Mouse (Mus musculus): ENCODE results near the gene Slc35e3. TPM values are rescaled to one million over a fixed set of nuclear protein-coding genes. Genes with fewer than 3 reads are reported as not detected.

The Slc35e3 gene
- polyA plus RNA-seq, 1 experiment from 2014 or later = 6.7 TPM

DNA sequence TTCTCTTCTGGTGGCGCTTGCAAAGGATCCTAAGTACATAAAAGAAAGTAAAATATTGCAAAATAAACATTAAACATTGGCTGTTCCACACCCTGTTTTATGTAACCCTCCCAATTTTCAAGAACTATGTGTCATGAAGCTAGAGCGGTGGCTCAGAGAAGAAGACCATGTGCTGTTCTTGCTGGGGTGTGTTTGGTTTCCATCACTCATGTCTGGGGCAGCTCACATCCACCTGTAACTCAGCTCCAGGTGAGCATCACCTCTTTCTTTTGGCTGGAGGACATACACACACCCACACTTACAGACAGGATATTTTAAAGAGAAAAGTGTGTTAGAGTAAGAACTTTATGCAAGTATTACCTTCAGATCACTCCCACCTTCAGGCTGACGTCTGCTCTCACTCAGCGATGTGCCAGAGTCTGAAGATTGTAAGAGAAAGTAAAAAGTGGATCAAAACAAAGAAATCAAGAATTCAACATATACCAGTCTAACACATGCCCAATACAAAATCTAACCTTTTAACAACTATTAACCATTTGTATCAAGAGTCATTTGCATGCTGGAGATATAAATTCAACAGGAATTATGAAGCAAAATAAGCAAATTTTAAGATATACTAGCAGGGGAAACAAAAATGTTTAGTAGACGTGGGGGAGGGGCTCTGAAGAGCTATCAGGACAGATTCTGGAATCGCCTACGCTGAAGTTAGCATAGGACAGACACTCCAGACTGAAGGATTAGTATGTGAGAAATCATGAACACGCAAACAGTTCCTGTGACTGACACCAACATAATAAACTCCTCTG is 49.9 kb downstream of the Slc35e3 start:
- H3K9ac ChIP-seq (ENCODE audit: low read length) = no peak overlapping the region
- H3K4me3 ChIP-seq (ENCODE audit: low read length) = no peak overlapping the region
- H3K27ac ChIP-seq (ENCODE audit: low read length) = no peak overlapping the region
- no peak overlapping the region for H3K4me2 ChIP-seq (ENCODE audit: low read depth, low read length)
- no peaks in the 10 kb centered on the region for H3K27me3 ChIP-seq (ENCODE audit: control insufficient read depth, insufficient read depth, low read length)
- H3K4me1 ChIP-seq (ENCODE audit: control insufficient read depth, insufficient read depth, low read length) = no peaks in the 10 kb centered on the region
- peaks cover 78% of the 10 kb centered on the region for H3K36me3 ChIP-seq (ENCODE audit: control insufficient read depth, insufficient read depth)
- WGBS = 87% methylated on average over 8 of the region's 8 CpGs
- H3K9me3 ChIP-seq (replicated peaks; ENCODE audit: control insufficient read depth, low read length) = no peaks in the 10 kb centered on the region
- no peak for ATAC-seq (replicated peaks; ENCODE audit: extremely low read depth, insufficient read depth, low FRiP score)

DNA sequence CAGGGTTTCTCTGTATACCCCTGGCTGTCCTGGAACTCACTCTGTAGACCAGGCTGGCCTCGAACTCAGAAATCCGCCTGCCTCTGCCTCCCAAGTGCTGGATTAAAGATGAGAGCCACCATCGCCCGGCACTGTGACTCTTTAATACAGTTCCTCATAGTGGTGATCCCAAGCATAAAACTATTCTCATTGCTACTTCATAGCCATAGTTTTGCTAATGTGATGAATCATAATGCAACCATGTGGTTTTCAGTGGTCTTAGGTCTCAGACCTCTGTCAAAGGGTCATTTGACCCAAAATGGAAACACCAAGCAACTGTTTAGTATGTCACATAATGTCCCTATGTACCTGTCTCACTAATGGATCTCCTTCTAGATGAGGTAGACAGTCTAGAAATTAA is 50.6 kb downstream of the Slc35e3 start:
- no peaks in the 10 kb centered on the region for H3K27me3 ChIP-seq (ENCODE audit: control insufficient read depth, insufficient read depth, low read length)
- H3K36me3 ChIP-seq (ENCODE audit: control insufficient read depth, insufficient read depth) = peaks cover 82% of the 10 kb centered on the region
- H3K9ac ChIP-seq (ENCODE audit: low read length) = no peak overlapping the region
- H3K4me1 ChIP-seq (ENCODE audit: control insufficient read depth, insufficient read depth, low read length) = no peaks in the 10 kb centered on the region
- no peak overlapping the region for H3K4me2 ChIP-seq (ENCODE audit: low read depth, low read length)
- WGBS = 93% methylated on average over 4 of the region's 4 CpGs
- ATAC-seq (replicated peaks; ENCODE audit: extremely low read depth, insufficient read depth, low FRiP score) = no peak
- H3K9me3 ChIP-seq (replicated peaks; ENCODE audit: control insufficient read depth, low read length) = no peaks in the 10 kb centered on the region
- H3K4me3 ChIP-seq (ENCODE audit: low read length) = no peak overlapping the region
- H3K27ac ChIP-seq (ENCODE audit: low read length) = no peak overlapping the region

DNA sequence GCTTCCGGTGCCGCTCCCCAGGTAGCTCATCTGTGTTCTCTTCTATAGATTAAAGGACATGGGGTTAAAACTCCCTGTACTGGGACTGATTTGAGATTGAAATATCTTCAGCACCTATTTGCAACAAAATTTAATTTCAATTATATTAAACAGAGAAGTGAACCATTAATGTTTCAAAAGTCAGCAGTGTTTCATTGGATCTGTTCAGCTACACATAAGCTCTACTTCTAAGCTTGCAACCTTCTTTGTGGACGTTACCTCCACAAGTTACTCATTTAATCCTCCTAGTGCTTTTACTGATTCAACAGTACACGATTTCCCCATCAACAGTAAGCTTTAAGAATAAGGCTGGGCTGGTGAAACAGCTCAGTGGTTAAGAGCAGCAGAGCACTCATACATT is 51.1 kb downstream of the Slc35e3 start:
- H3K4me2 ChIP-seq (ENCODE audit: low read depth, low read length) = no peak overlapping the region
- H3K4me3 ChIP-seq (ENCODE audit: low read length) = no peak overlapping the region
- no peaks in the 10 kb centered on the region for H3K27me3 ChIP-seq (ENCODE audit: control insufficient read depth, insufficient read depth, low read length)
- no peaks in the 10 kb centered on the region for H3K4me1 ChIP-seq (ENCODE audit: control insufficient read depth, insufficient read depth, low read length)
- no peak overlapping the region for H3K27ac ChIP-seq (ENCODE audit: low read length)
- H3K9me3 ChIP-seq (replicated peaks; ENCODE audit: control insufficient read depth, low read length) = no peaks in the 10 kb centered on the region
- no peak for ATAC-seq (replicated peaks; ENCODE audit: extremely low read depth, insufficient read depth, low FRiP score)
- H3K36me3 ChIP-seq (ENCODE audit: control insufficient read depth, insufficient read depth) = peaks cover 83% of the 10 kb centered on the region
- WGBS = 93% methylated on average over 4 of the region's 4 CpGs
- no peak overlapping the region for H3K9ac ChIP-seq (ENCODE audit: low read length)

DNA sequence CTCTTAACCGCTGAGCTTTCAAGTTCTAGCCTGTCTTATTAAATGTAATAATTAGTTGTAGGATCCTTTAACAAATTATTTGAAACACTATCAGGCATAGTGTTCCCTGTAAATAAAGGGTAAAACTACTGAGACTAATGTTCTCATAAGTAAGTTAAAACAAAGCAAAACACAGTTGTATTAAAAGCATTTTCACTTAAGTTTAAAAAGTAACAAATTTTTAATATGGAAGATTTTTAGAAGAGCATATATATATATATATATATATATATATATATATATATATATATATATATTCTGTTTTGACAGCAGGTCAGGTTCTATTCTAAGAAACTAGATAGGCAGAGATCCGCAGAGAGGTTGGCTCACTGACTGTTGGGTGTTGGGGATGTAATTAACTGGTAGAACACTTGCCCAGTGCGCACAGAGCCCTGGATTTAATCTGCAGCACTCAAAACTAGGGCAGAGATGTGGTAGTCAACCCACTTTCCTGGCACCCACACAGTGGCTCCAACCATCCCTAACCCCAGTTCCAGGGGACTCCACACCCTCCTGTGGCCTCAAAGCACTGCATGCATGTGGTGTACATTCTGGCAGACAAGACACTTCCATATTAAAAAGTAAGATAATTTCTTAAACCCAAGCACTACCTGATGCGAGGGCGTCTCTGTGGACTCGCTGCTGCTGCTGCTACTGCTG is 51.8 kb downstream of the Slc35e3 start:
- no peaks in the 10 kb centered on the region for H3K4me1 ChIP-seq (ENCODE audit: control insufficient read depth, insufficient read depth, low read length)
- H3K27me3 ChIP-seq (ENCODE audit: control insufficient read depth, insufficient read depth, low read length) = no peaks in the 10 kb centered on the region
- no peak overlapping the region for H3K27ac ChIP-seq (ENCODE audit: low read length)
- H3K4me3 ChIP-seq (ENCODE audit: low read length) = no peak overlapping the region
- H3K4me2 ChIP-seq (ENCODE audit: low read depth, low read length) = no peak overlapping the region
- no peak overlapping the region for H3K9ac ChIP-seq (ENCODE audit: low read length)
- no peak for ATAC-seq (replicated peaks; ENCODE audit: extremely low read depth, insufficient read depth, low FRiP score)
- H3K9me3 ChIP-seq (replicated peaks; ENCODE audit: control insufficient read depth, low read length) = no peaks in the 10 kb centered on the region
- peaks cover 79% of the 10 kb centered on the region for H3K36me3 ChIP-seq (ENCODE audit: control insufficient read depth, insufficient read depth)
- WGBS = 90% methylated on average over 6 of the region's 6 CpGs

DNA sequence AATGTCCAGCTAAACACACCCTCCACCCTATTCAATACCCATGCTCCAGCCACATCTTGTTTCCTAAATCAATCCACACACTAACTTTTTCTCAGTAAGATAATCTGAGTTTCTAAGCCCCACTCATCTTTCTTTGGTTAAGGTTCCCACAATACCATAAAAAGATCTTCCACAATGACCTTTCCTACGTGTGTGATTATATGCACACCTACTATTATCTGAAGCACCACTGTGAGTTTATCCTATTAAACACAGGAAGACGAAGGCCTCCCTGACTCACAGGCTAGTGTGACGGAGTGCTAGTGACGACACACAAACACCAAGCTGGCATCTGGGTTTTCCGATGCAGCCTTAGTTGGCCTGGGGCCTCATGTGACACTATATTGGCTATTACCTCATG is 53.2 kb downstream of the Slc35e3 start:
- peaks cover 77% of the 10 kb centered on the region for H3K36me3 ChIP-seq (ENCODE audit: control insufficient read depth, insufficient read depth)
- H3K9me3 ChIP-seq (replicated peaks; ENCODE audit: control insufficient read depth, low read length) = no peaks in the 10 kb centered on the region
- H3K4me1 ChIP-seq (ENCODE audit: control insufficient read depth, insufficient read depth, low read length) = no peaks in the 10 kb centered on the region
- no peak overlapping the region for H3K9ac ChIP-seq (ENCODE audit: low read length)
- no peak for ATAC-seq (replicated peaks; ENCODE audit: extremely low read depth, insufficient read depth, low FRiP score)
- H3K27ac ChIP-seq (ENCODE audit: low read length) = no peak overlapping the region
- no peak overlapping the region for H3K4me3 ChIP-seq (ENCODE audit: low read length)
- WGBS = 84% methylated on average over 5 of the region's 5 CpGs
- H3K4me2 ChIP-seq (ENCODE audit: low read depth, low read length) = no peak overlapping the region
- H3K27me3 ChIP-seq (ENCODE audit: control insufficient read depth, insufficient read depth, low read length) = no peaks in the 10 kb centered on the region

DNA sequence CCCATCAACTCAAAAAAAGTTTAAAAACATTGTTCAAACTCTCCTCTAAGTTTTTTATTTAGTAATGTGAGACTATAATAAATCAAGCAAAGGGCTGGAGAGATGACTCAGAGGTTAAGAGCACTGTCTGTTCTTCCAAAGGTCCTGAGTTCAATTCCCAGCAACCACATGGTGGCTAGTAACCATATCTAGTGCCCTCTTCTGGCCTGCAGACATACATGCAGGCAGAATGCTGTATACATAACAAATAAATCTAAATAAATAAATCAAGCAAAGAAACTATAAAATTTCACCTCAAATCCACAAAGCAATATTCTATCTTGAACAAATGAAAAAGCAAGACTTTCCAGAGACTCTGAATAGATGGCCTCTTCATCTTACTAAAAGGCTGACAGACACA is 54.0 kb downstream of the Slc35e3 start:
- no peak overlapping the region for H3K27ac ChIP-seq (ENCODE audit: low read length)
- ATAC-seq (replicated peaks; ENCODE audit: extremely low read depth, insufficient read depth, low FRiP score) = no peak
- H3K9ac ChIP-seq (ENCODE audit: low read length) = no peak overlapping the region
- H3K4me3 ChIP-seq (ENCODE audit: low read length) = no peak overlapping the region
- no peaks in the 10 kb centered on the region for H3K27me3 ChIP-seq (ENCODE audit: control insufficient read depth, insufficient read depth, low read length)
- peaks cover 72% of the 10 kb centered on the region for H3K36me3 ChIP-seq (ENCODE audit: control insufficient read depth, insufficient read depth)
- H3K9me3 ChIP-seq (replicated peaks; ENCODE audit: control insufficient read depth, low read length) = no peaks in the 10 kb centered on the region
- H3K4me2 ChIP-seq (ENCODE audit: low read depth, low read length) = no peak overlapping the region
- H3K4me1 ChIP-seq (ENCODE audit: control insufficient read depth, insufficient read depth, low read length) = no peaks in the 10 kb centered on the region

DNA sequence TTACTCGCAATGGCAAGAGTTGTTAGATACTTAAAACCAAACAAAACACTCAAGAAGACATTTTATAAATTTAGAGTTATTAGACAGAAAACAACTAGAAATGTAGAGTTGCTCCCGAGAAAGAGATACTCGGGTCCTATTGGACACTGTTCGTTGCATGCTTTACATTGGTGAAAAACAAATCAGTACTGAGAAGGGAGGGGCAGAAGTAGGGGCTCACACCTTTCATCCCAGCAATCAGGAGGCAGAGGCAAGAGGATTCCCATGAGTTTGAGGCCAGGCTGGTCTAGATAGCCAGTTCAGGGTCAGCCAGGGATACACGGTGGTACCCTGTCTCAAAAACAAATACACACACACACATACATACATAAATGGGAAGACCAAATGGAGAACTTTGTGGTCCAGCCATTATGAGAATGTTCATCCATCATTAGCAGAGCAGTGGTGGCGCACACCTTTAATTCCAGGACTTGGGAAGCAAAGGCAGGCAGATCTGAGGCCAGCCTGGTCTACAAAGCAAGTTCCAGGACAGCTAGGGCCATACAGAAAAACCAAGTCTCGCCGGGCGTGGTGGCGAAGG is 54.7 kb downstream of the Slc35e3 start:
- no peaks in the 10 kb centered on the region for H3K27me3 ChIP-seq (ENCODE audit: control insufficient read depth, insufficient read depth, low read length)
- H3K4me1 ChIP-seq (ENCODE audit: control insufficient read depth, insufficient read depth, low read length) = no peaks in the 10 kb centered on the region
- no peak for ATAC-seq (replicated peaks; ENCODE audit: extremely low read depth, insufficient read depth, low FRiP score)
- H3K27ac ChIP-seq (ENCODE audit: low read length) = no peak overlapping the region
- H3K9ac ChIP-seq (ENCODE audit: low read length) = no peak overlapping the region
- H3K36me3 ChIP-seq (ENCODE audit: control insufficient read depth, insufficient read depth) = peaks cover 65% of the 10 kb centered on the region
- WGBS = 96% methylated on average over 10 of the region's 10 CpGs
- H3K9me3 ChIP-seq (replicated peaks; ENCODE audit: control insufficient read depth, low read length) = no peaks in the 10 kb centered on the region
- H3K4me3 ChIP-seq (ENCODE audit: low read length) = no peak overlapping the region
- no peak overlapping the region for H3K4me2 ChIP-seq (ENCODE audit: low read depth, low read length)

DNA sequence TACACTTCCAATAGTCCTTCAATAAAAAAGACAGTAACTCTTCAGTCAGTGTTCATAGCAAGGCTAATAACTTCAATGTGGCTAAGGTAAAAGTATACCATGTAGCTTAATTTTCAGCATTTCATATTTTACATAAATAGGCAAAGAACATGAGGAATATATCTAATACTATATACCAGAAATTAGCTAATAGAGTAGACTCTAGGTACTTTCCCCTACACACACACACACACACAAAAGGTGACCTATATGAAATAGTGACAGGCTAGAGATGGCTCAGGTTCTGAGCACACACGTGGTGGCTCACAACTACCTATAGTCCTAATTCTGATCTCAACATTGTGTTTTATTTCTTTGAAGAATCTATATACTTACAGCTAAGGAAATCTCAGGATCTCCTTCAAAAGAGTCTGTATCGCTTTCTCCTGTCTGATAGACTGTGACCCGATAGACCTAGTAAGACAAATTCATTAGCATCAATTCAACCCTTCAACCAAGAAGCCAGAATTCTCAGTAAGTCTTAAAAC is 55.3 kb downstream of the Slc35e3 start:
- no peak for ATAC-seq (replicated peaks; ENCODE audit: extremely low read depth, insufficient read depth, low FRiP score)
- Histone ChIP-seq H3K4me1 (ENCODE audit: control insufficient read depth, insufficient read depth, low read length) (no peaks in the 10 kb centered on the region), H3K27ac (ENCODE audit: low read length) (no peak overlapping the region), H3K4me2 (ENCODE audit: low read depth, low read length) (no peak overlapping the region), H3K9ac (ENCODE audit: low read length) (no peak overlapping the region), H3K4me3 (ENCODE audit: low read length) (no peak overlapping the region), H3K36me3 (ENCODE audit: control insufficient read depth, insufficient read depth) (peaks cover 60% of the 10 kb centered on the region), H3K9me3 (replicated peaks; ENCODE audit: control insufficient read depth, low read length) (no peaks in the 10 kb centered on the region), H3K27me3 (ENCODE audit: control insufficient read depth, insufficient read depth, low read length) (no peaks in the 10 kb centered on the region)
- WGBS = 94% methylated on average over 3 of the region's 3 CpGs

DNA sequence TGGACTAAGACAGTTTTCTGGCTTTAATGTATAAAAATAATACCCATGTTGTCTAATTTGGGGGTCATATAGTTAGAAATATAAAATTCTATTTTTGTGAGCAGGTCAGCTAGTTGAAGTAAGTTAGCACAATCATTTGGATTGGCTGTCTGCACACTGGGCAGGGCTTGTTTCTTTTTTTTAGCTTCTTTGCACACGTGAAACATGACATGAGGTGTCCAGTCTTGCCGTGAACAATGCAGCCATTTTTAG is 56.1 kb downstream of the Slc35e3 start:
- H3K9ac ChIP-seq (ENCODE audit: low read length) = no peak overlapping the region
- no peaks in the 10 kb centered on the region for H3K27me3 ChIP-seq (ENCODE audit: control insufficient read depth, insufficient read depth, low read length)
- H3K36me3 ChIP-seq (ENCODE audit: control insufficient read depth, insufficient read depth) = peaks cover 53% of the 10 kb centered on the region
- 73% methylated on average over 2 of the region's 2 CpGs for WGBS
- H3K27ac ChIP-seq (ENCODE audit: low read length) = no peak overlapping the region
- H3K9me3 ChIP-seq (replicated peaks; ENCODE audit: control insufficient read depth, low read length) = no peaks in the 10 kb centered on the region
- H3K4me2 ChIP-seq (ENCODE audit: low read depth, low read length) = no peak overlapping the region
- H3K4me1 ChIP-seq (ENCODE audit: control insufficient read depth, insufficient read depth, low read length) = no peaks in the 10 kb centered on the region
- ATAC-seq (replicated peaks; ENCODE audit: extremely low read depth, insufficient read depth, low FRiP score) = no peak
- no peak overlapping the region for H3K4me3 ChIP-seq (ENCODE audit: low read length)

Measured in heart, embryonic 16.5 days (tissue).